15 mouse cellular contexts compared by ENCODE assay signal in the genomic region with DNA sequence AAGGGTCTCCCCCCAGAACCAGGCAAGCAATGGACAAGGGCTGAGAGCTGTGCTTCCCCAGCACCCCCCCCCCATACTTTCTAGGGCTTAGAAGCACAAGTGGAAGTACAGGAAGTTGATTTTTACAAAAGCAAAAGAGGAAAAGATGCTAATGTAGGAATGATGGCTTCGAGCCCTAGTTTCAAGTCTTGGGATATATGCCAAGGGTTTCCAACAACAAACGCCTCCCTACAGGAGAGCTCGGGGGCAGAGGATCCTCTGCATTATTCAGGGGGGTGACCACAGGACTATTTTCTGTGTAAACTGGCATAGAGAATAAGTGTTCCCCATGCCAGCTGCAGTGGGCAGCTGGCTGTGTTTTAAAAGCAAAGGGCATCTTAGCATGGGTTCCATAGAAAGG.
DNase-seq lines count a peak whose midpoint lies in the region; ATAC-seq and TF ChIP-seq lines count a peak whose summit lies in the region.
"Had no signal": no experiment of that assay in that cellular context is flagged by ENCODE, and none has a peak within 500 bp of the region (broad histone marks: within the 10 kb centered on the region; RNA-seq: fewer than 3 reads in every experiment).

No protein-coding gene starts in this region.

- no peak overlapping the region for H3K9ac ChIP-seq in midbrain, embryonic 12.5 days (replicated peaks)
- H3K9ac ChIP-seq in kidney, embryonic 15.5 days, result no peak overlapping the region
- H3K9ac ChIP-seq: liver, embryonic 12.5 days had no signal

- H3K27me3 ChIP-seq in midbrain, embryonic 12.5 days, result no peaks in the 10 kb centered on the region
- H3K27me3 ChIP-seq in kidney, embryonic 15.5 days, result no peaks in the 10 kb centered on the region
- H3K27me3 ChIP-seq: liver, embryonic 12.5 days had no signal

- H3K4me2 ChIP-seq in midbrain, embryonic 12.5 days (replicated peaks), result no peak overlapping the region
- no peak overlapping the region for H3K4me2 ChIP-seq in kidney, embryonic 15.5 days
- H3K4me2 ChIP-seq: liver, embryonic 12.5 days had no signal

- TF ChIP-seq CTCF in layer of hippocampus, adult 2 months (conservative IDR thresholded peaks at IDR 0.05), result no peak
- no peak for TF ChIP-seq CTCF in brain, embryonic 14.5 days (IDR thresholded peaks at IDR 0.05; ENCODE audit: borderline replicate concordance, extremely low read depth, insufficient read depth, insufficient read length)

- no peaks in the 10 kb centered on the region for H3K9me3 ChIP-seq in midbrain, embryonic 12.5 days
- no peaks in the 10 kb centered on the region for H3K9me3 ChIP-seq in kidney, embryonic 15.5 days (replicated peaks)
- H3K9me3 ChIP-seq: liver, embryonic 12.5 days had no signal

- H3K27ac ChIP-seq in layer of hippocampus, adult 2 months, result peak overlapping the region; percentile 28; the same call in 1 of the 2 replicates
- H3K27ac ChIP-seq in midbrain, embryonic 12.5 days (replicated peaks), result peak overlapping the region; percentile 42; the same call in 1 of the 2 replicates
- H3K27ac ChIP-seq in kidney, embryonic 15.5 days, result no peak overlapping the region
- H3K27ac ChIP-seq: kidney, postnatal 0 days; left cerebral cortex, adult 2 months; liver, embryonic 12.5 days; macrophage had no signal

- H3K4me3 ChIP-seq in layer of hippocampus, adult 2 months, result no peak overlapping the region
- no peak overlapping the region for H3K4me3 ChIP-seq in midbrain, embryonic 12.5 days
- no peak overlapping the region for H3K4me3 ChIP-seq in kidney, embryonic 15.5 days (replicated peaks)
- H3K4me3 ChIP-seq: left cerebral cortex, adult 2 months; liver, embryonic 12.5 days had no signal

- no peaks in the 10 kb centered on the region for H3K36me3 ChIP-seq in midbrain, embryonic 12.5 days
- no peaks in the 10 kb centered on the region for H3K36me3 ChIP-seq in kidney, embryonic 15.5 days
- H3K36me3 ChIP-seq: liver, embryonic 12.5 days had no signal

- no peak for DNase-seq in layer of hippocampus, adult 2 months (ENCODE audit: low spot score in 2 of 2)
- DNase-seq in layer of hippocampus, adult 9-10 months (ENCODE audit: low spot score), result no peak
- peak; percentile 40 for DNase-seq in brain, adult 2 months (ENCODE audit: low read depth, low spot score)
- DNase-seq in brain, embryonic 14.5 days (ENCODE audit: low read depth), result peak; percentile 59
- no peak for DNase-seq in adrenal gland, postnatal 14 days
- DNase-seq: cerebellum, postnatal 14 days; gastrocnemius, postnatal 14 days; right cerebral cortex, postnatal 25 days; thymus, postnatal 25 days had no signal

- no peak for ATAC-seq in midbrain, embryonic 12.5 days (ENCODE audit: low FRiP score, low read depth)
- no peak for ATAC-seq in kidney, embryonic 15.5 days (replicated peaks; ENCODE audit: low FRiP score)
- ATAC-seq: liver, embryonic 12.5 days had no signal

- TF ChIP-seq POLR2A in brain, embryonic 14.5 days (IDR thresholded peaks at IDR 0.05; ENCODE audit: borderline replicate concordance, extremely low read depth, insufficient read depth, insufficient read length, poor library complexity, severe bottlenecking), result no peak

- 74% methylated on average over 3 of the region's 3 CpGs for WGBS in midbrain, embryonic 12.5 days
- 54% methylated on average over 3 of the region's 3 CpGs for WGBS in kidney, embryonic 15.5 days

- peaks cover 72% of the 10 kb centered on the region for H3K4me1 ChIP-seq in midbrain, embryonic 12.5 days
- H3K4me1 ChIP-seq in kidney, embryonic 15.5 days, result peaks cover 81% of the 10 kb centered on the region

Comparison
In these comparisons a context has a peak if more than half of its experiments do, and no peak if none do; other contexts are left out.
1. DNase-seq: peak in brain, adult 2 months (single experiment) and brain, embryonic 14.5 days (single experiment); none in layer of hippocampus, adult 2 months (0 of 2), layer of hippocampus, adult 9-10 months (single experiment) and adrenal gland, postnatal 14 days (single experiment).